Mouse (Mus musculus): ENCODE measurements around the gene Golim4. TPM values are rescaled to one million over a fixed set of nuclear protein-coding genes. Genes with fewer than 3 reads are reported as not detected.
"Not testable (repeated sequence)": the region's sequence is repeated elsewhere in the genome, so short reads cannot be mapped to it uniquely, and the experiment has no call there.

The Golim4 gene
- polyA plus RNA-seq (2014; fragmentation: Nextera tagmentation; extraction: Ambion mirVana) = 42.1 and 43.8 TPM in 2 replicates

- Histone ChIP-seq H3K4me3 (ENCODE audit: low read depth, low read length) (peak within 1 kb of the TSS; percentile 75), H3K4me2 (ENCODE audit: low read length) (peak within 1 kb of the TSS; percentile 70), H3K9ac (ENCODE audit: low read length) (peak within 1 kb of the TSS; percentile 73), H3K27ac (ENCODE audit: low read depth) (peak within 1 kb of the TSS; percentile 84), H3K9me3 (ENCODE audit: control insufficient read depth, low read length) (no peaks in the 10 kb centered on the region), H3K27me3 (replicated peaks; ENCODE audit: control insufficient read depth, insufficient read depth, low read length) (no peaks in the 10 kb centered on the region), H3K4me1 (replicated peaks; ENCODE audit: control insufficient read depth, insufficient read depth, low read length) (peaks cover 27% of the 10 kb centered on the region), H3K36me3 (ENCODE audit: control insufficient read depth, insufficient read depth, low read length) (no peaks in the 10 kb centered on the region)
- peak; percentile 91 for DNase-seq (ENCODE audit: low spot score)
- under 1% methylated on average over 53 of the region's 53 CpGs for WGBS
- ATAC-seq (replicated peaks; ENCODE audit: low FRiP score, low TSS enrichment, low read depth) = peak; percentile 98
Measured at GRCm38 (mm10) chr3:75956551-75957302, at the start of gene Golim4. Gene Golim4, minus strand, starts transcription at chr3:75956949.

GRCm38 (mm10) chr3:76005621-76006020, 48.9 kb upstream of the Golim4 start:
- no peak overlapping the region for H3K4me3 ChIP-seq (ENCODE audit: low read depth, low read length)
- no peak overlapping the region for H3K27ac ChIP-seq (ENCODE audit: low read depth)
- H3K9ac ChIP-seq (ENCODE audit: low read length) = no peak overlapping the region
- ATAC-seq (replicated peaks; ENCODE audit: low FRiP score, low TSS enrichment, low read depth) (no peak), DNase-seq (ENCODE audit: low spot score) (no peak)
- H3K4me1 ChIP-seq (replicated peaks; ENCODE audit: control insufficient read depth, insufficient read depth, low read length) = no peaks in the 10 kb centered on the region
- WGBS = 72% methylated on average over 5 of the region's 5 CpGs
- H3K9me3 ChIP-seq (ENCODE audit: control insufficient read depth, low read length) = no peaks in the 10 kb centered on the region
- no peak overlapping the region for H3K4me2 ChIP-seq (ENCODE audit: low read length)
- H3K27me3 ChIP-seq (replicated peaks; ENCODE audit: control insufficient read depth, insufficient read depth, low read length) = no peaks in the 10 kb centered on the region
- H3K36me3 ChIP-seq (ENCODE audit: control insufficient read depth, insufficient read depth, low read length) = no peaks in the 10 kb centered on the region

- H3K9ac ChIP-seq (ENCODE audit: low read length) = no peak overlapping the region
- no peaks in the 10 kb centered on the region for H3K9me3 ChIP-seq (ENCODE audit: control insufficient read depth, low read length)
- H3K4me2 ChIP-seq (ENCODE audit: low read length) = no peak overlapping the region
- no peak overlapping the region for H3K4me3 ChIP-seq (ENCODE audit: low read depth, low read length)
- ATAC-seq (replicated peaks; ENCODE audit: low FRiP score, low TSS enrichment, low read depth) (no peak), DNase-seq (ENCODE audit: low spot score) (no peak)
- no peaks in the 10 kb centered on the region for H3K4me1 ChIP-seq (replicated peaks; ENCODE audit: control insufficient read depth, insufficient read depth, low read length)
- 46% methylated on average over 4 of the region's 4 CpGs for WGBS
- H3K36me3 ChIP-seq (ENCODE audit: control insufficient read depth, insufficient read depth, low read length) = no peaks in the 10 kb centered on the region
- H3K27ac ChIP-seq (ENCODE audit: low read depth) = no peak overlapping the region
- H3K27me3 ChIP-seq (replicated peaks; ENCODE audit: control insufficient read depth, insufficient read depth, low read length) = no peaks in the 10 kb centered on the region
Measured at GRCm38 (mm10) chr3:76001156-76001555, 44.4 kb upstream of the Golim4 start.

- Histone ChIP-seq H3K9ac (ENCODE audit: low read length) (no peak overlapping the region), H3K27me3 (replicated peaks; ENCODE audit: control insufficient read depth, insufficient read depth, low read length) (no peaks in the 10 kb centered on the region), H3K4me2 (ENCODE audit: low read length) (no peak overlapping the region), H3K27ac (ENCODE audit: low read depth) (no peak overlapping the region), H3K4me3 (ENCODE audit: low read depth, low read length) (no peak overlapping the region), H3K36me3 (ENCODE audit: control insufficient read depth, insufficient read depth, low read length) (no peaks in the 10 kb centered on the region), H3K9me3 (ENCODE audit: control insufficient read depth, low read length) (no peaks in the 10 kb centered on the region), H3K4me1 (replicated peaks; ENCODE audit: control insufficient read depth, insufficient read depth, low read length) (no peaks in the 10 kb centered on the region)
- ATAC-seq (replicated peaks; ENCODE audit: low FRiP score, low TSS enrichment, low read depth) (no peak), DNase-seq (ENCODE audit: low spot score) (no peak)
- WGBS = 43% methylated on average over 2 of the region's 2 CpGs
Measured at GRCm38 (mm10) chr3:76000481-76000880, 43.7 kb upstream of the Golim4 start.

GRCm38 (mm10) chr3:75981031-75981750, 24.4 kb upstream of the Golim4 start:
- not testable (repeated sequence) for H3K4me2 ChIP-seq (ENCODE audit: low read length); H3K27ac ChIP-seq (ENCODE audit: low read depth); H3K4me3 ChIP-seq (ENCODE audit: low read depth, low read length); H3K27me3 ChIP-seq (replicated peaks; ENCODE audit: control insufficient read depth, insufficient read depth, low read length); DNase-seq (ENCODE audit: low spot score); H3K9ac ChIP-seq (ENCODE audit: low read length); H3K36me3 ChIP-seq (ENCODE audit: control insufficient read depth, insufficient read depth, low read length); ATAC-seq (replicated peaks; ENCODE audit: low FRiP score, low TSS enrichment, low read depth); H3K4me1 ChIP-seq (replicated peaks; ENCODE audit: control insufficient read depth, insufficient read depth, low read length); H3K9me3 ChIP-seq (ENCODE audit: control insufficient read depth, low read length)
- WGBS = 79% methylated on average over 2 of the region's 2 CpGs

GRCm38 (mm10) chr3:75962784-75963772, 6.3 kb upstream of the Golim4 start:
- H3K4me3 ChIP-seq (ENCODE audit: low read depth, low read length); H3K9ac ChIP-seq (ENCODE audit: low read length); H3K4me2 ChIP-seq (ENCODE audit: low read length); H3K9me3 ChIP-seq (ENCODE audit: control insufficient read depth, low read length); H3K27ac ChIP-seq (ENCODE audit: low read depth); H3K36me3 ChIP-seq (ENCODE audit: control insufficient read depth, insufficient read depth, low read length); DNase-seq (ENCODE audit: low spot score); H3K4me1 ChIP-seq (replicated peaks; ENCODE audit: control insufficient read depth, insufficient read depth, low read length); H3K27me3 ChIP-seq (replicated peaks; ENCODE audit: control insufficient read depth, insufficient read depth, low read length); ATAC-seq (replicated peaks; ENCODE audit: low FRiP score, low TSS enrichment, low read depth): not testable (repeated sequence)
- WGBS = 91% methylated on average over 2 of the region's 2 CpGs

- ATAC-seq (replicated peaks; ENCODE audit: low FRiP score, low TSS enrichment, low read depth) (peak; percentile 15), DNase-seq (ENCODE audit: low spot score) (peak; percentile 80)
- H3K36me3 ChIP-seq (ENCODE audit: control insufficient read depth, insufficient read depth, low read length) = no peaks in the 10 kb centered on the region
- peaks cover 27% of the 10 kb centered on the region for H3K4me1 ChIP-seq (replicated peaks; ENCODE audit: control insufficient read depth, insufficient read depth, low read length)
- H3K4me2 ChIP-seq (ENCODE audit: low read length) = peak overlapping the region; percentile 70
- H3K27ac ChIP-seq (ENCODE audit: low read depth) = peak overlapping the region; percentile 84
- H3K4me3 ChIP-seq (ENCODE audit: low read depth, low read length) = peak overlapping the region; percentile 75
- peak overlapping the region; percentile 73 for H3K9ac ChIP-seq (ENCODE audit: low read length)
- 1% methylated on average over 47 of the region's 47 CpGs for WGBS
- H3K27me3 ChIP-seq (replicated peaks; ENCODE audit: control insufficient read depth, insufficient read depth, low read length) = no peaks in the 10 kb centered on the region
- H3K9me3 ChIP-seq (ENCODE audit: control insufficient read depth, low read length) = no peaks in the 10 kb centered on the region
Measured at GRCm38 (mm10) chr3:75955661-75956491, 873 bp downstream of the Golim4 start.
